8 mouse cellular contexts compared by ENCODE assay signal in genomic region chr10:80116927-80117691, GRCm38 (mm10). TPM values are rescaled to one million over a fixed set of nuclear protein-coding genes. Genes with fewer than 3 reads are reported as not detected.
DNase-seq lines count a peak whose midpoint lies in the region; ATAC-seq and TF ChIP-seq lines count a peak whose summit lies in the region.

No protein-coding gene starts in this region.

- TF ChIP-seq CTCF in CH12.LX (conservative IDR thresholded peaks at IDR 0.05 in 1 of 2, IDR thresholded peaks at IDR 0.05 in 1 of 2; ENCODE audit: low read depth in 2 of 2, low read length in 2 of 2), result peak in 1 of 2 experiments; percentile 14; a peak in 1 of 4 replicates

- DNase-seq in CH12.LX (ENCODE audit: extremely low read depth), result peak; percentile 27
- DNase-seq in Muller cell, postnatal 12 days (ENCODE audit: inconsistent ontology term), result peak; percentile 56
- peak; percentile 76 to 77 for DNase-seq in heart, postnatal 10 days
- no peak for DNase-seq in limb, embryonic 14.5 days (ENCODE audit: low spot score)
- no peak for DNase-seq in ovary, postnatal 14 days (ENCODE audit: low spot score)
- no peak for DNase-seq in urinary bladder, adult 18-20 months (ENCODE audit: low spot score in 2 of 2)

- peak overlapping the region; percentile 93 for H3K9ac ChIP-seq in CH12.LX (ENCODE audit: insufficient read depth, low read depth)
- peak overlapping the region; percentile 78 for H3K9ac ChIP-seq in limb, embryonic 14.5 days (ENCODE audit: low read depth, low read length, severe bottlenecking)
- H3K9ac ChIP-seq in midbrain, embryonic 15.5 days, result peak overlapping the region; percentile 82

- peak overlapping the region; percentile 83 for H3K4me2 ChIP-seq in CH12.LX (ENCODE audit: insufficient read depth, low read depth, poor library complexity, severe bottlenecking)
- peak overlapping the region; percentile 95 for H3K4me2 ChIP-seq in limb, embryonic 14.5 days (replicated peaks; ENCODE audit: low read depth, low read length, severe bottlenecking)
- peak overlapping the region; percentile 92 for H3K4me2 ChIP-seq in midbrain, embryonic 15.5 days

- TF ChIP-seq EP300 in CH12.LX (IDR thresholded peaks at IDR 0.05; ENCODE audit: low read length), result no peak

- H3K79me2 ChIP-seq in CH12.LX (replicated peaks; ENCODE audit: control insufficient read depth, extremely low read depth, insufficient read depth, poor library complexity, severe bottlenecking), result peaks cover 63% of the 10 kb centered on the region

- peak; percentile 36 for ATAC-seq in erythroid progenitor cell, adult 5-6 weeks (replicated peaks; ENCODE audit: low FRiP score, poor library complexity, severe bottlenecking)
- ATAC-seq in limb, embryonic 14.5 days (ENCODE audit: low FRiP score, low read depth), result no peak
- ATAC-seq in midbrain, embryonic 15.5 days (replicated peaks), result no peak

- no peak for TF ChIP-seq RAD21 in CH12.LX (IDR thresholded peaks at IDR 0.05; ENCODE audit: low read depth, low read length)

- peak overlapping the region; percentile 85 to 93 (median 90) for H3K4me3 ChIP-seq in CH12.LX (replicated peaks in 1 of 3; ENCODE audit: low read depth in 2 of 3, low read length in 2 of 3, poor library complexity in 1 of 3)
- H3K4me3 ChIP-seq in limb, embryonic 14.5 days (replicated peaks; ENCODE audit: low read length), result peak overlapping the region; percentile 90
- H3K4me3 ChIP-seq in midbrain, embryonic 15.5 days, result peak overlapping the region; percentile 86

- WGBS in limb, embryonic 14.5 days, result 4% methylated on average over 30 of the region's 30 CpGs
- WGBS in midbrain, embryonic 15.5 days, result 6% methylated on average over 30 of the region's 30 CpGs

- H3K9me3 ChIP-seq in CH12.LX (replicated peaks; ENCODE audit: low read length), result no peaks in the 10 kb centered on the region
- no peaks in the 10 kb centered on the region for H3K9me3 ChIP-seq in limb, embryonic 14.5 days (ENCODE audit: control insufficient read depth, low read length)
- H3K9me3 ChIP-seq in midbrain, embryonic 15.5 days, result no peaks in the 10 kb centered on the region

- no peak for TF ChIP-seq POLR2A in CH12.LX (IDR thresholded peaks at IDR 0.05; ENCODE audit: low read depth, low read length)
- TF ChIP-seq POLR2A in limb, embryonic 14.5 days (IDR thresholded peaks at IDR 0.05; ENCODE audit: borderline replicate concordance, extremely low read depth, insufficient read depth, insufficient read length), result no peak

- in situ Hi-C loops in CH12.LX (cut with MboI; ENCODE audit: low pct_ligation_motif_present, low pct_unique_long_range_greater_than_20kb, low sequenced_read_pairs), result no loop called here

- H3K27ac ChIP-seq in CH12.LX (ENCODE audit: insufficient read depth, low read depth), result no peak overlapping the region
- 0 out of 2 replicates have a peak overlapping the region, but pooled peaks have one; percentile 55 for H3K27ac ChIP-seq in limb, embryonic 14.5 days (replicated peaks; ENCODE audit: low read depth, low read length)
- peak overlapping the region; percentile 13; the same call in 1 of the 2 replicates for H3K27ac ChIP-seq in midbrain, embryonic 15.5 days

- H3K27me3 ChIP-seq in CH12.LX (replicated peaks), result no peaks in the 10 kb centered on the region
- H3K27me3 ChIP-seq in limb, embryonic 14.5 days (ENCODE audit: control insufficient read depth, insufficient read depth, low read length), result no peaks in the 10 kb centered on the region
- H3K27me3 ChIP-seq in midbrain, embryonic 15.5 days (replicated peaks), result no peaks in the 10 kb centered on the region

- peaks cover 36 to 48% of the 10 kb centered on the region in 2 experiments for H3K36me3 ChIP-seq in CH12.LX (replicated peaks in 1 of 2; ENCODE audit: control insufficient read depth in 1 of 2, insufficient read depth in 1 of 2, low read length in 1 of 2)
- peaks cover 36% of the 10 kb centered on the region for H3K36me3 ChIP-seq in limb, embryonic 14.5 days (ENCODE audit: control insufficient read depth, insufficient read depth, low read length)
- 0 out of 2 replicates have a peak, but pooled peaks cover 6% of the 10 kb centered on the region for H3K36me3 ChIP-seq in midbrain, embryonic 15.5 days (replicated peaks)

- dilution Hi-C loops in CH12.LX (cut with MboI; ENCODE audit: extremely low pct_ligation_motif_present, extremely low pct_unique_long_range_greater_than_20kb, low sequenced_read_pairs), result no loop called here

- intact Hi-C loops in heart, postnatal 10 days (cut with DNase I), result loop anchor here (2.0 kb wide), 1 partner anchor 24 kb away; the partner anchor contains the start of gene Cbarp

- H3K4me1 ChIP-seq in CH12.LX (ENCODE audit: control insufficient read depth in 1 of 2, insufficient read depth in 2 of 2), result peaks cover 21 to 52% of the 10 kb centered on the region in 2 experiments
- H3K4me1 ChIP-seq in limb, embryonic 14.5 days (ENCODE audit: control insufficient read depth, insufficient read depth, low read length), result peaks cover 22% of the 10 kb centered on the region
- H3K4me1 ChIP-seq in midbrain, embryonic 15.5 days, result peaks cover 43% of the 10 kb centered on the region

TF ChIP-seq in CH12.LX, 34 proteins besides CTCF, POLR2A, EP300 and RAD21:
- TF ChIP-seq SMC3 (IDR thresholded peaks at IDR 0.05; ENCODE audit: low read depth, low read length) (0 out of 2 replicates have a peak, but pooled peaks have one; percentile 1), NRF1 (IDR thresholded peaks at IDR 0.05; ENCODE audit: low read depth, low read length) (peak; percentile 52), ETS1 (conservative IDR thresholded peaks at IDR 0.05; ENCODE audit: low read depth, low read length) (no peak), MXI1 (IDR thresholded peaks at IDR 0.05; ENCODE audit: low read depth, low read length) (0 out of 2 replicates have a peak, but pooled peaks have one; percentile 11)

RNA-seq across cellular contexts. Expression of gene Stk11, which starts 1.5 kb away (rescaled TPM):
- 64.8 and 65.9 TPM in 2 replicates for total RNA-seq in CH12.LX (2012; rRNA removed)
- total RNA-seq in CH12.LX (2014; rRNA removed), result 47.4 and 48.5 TPM in 2 replicates
- 93.4 and 94.9 TPM in 2 replicates for polyA plus RNA-seq in CH12.LX (2012; ENCODE audit: insufficient read length, low read depth)
- total RNA-seq in erythroid progenitor cell, adult 5-6 weeks (2015; ENCODE audit: low replicate concordance), result 224 and 296 TPM in 2 replicates
- total RNA-seq in erythroid progenitor cell, adult 5-6 weeks (2017; ENCODE audit: low replicate concordance), result 440 and 520 TPM in 2 replicates
- 100 to 1,000 TPM; 110 to 112 TPM for total RNA-seq in heart, postnatal 10 days (2021)
- 133 and 147 TPM in 2 replicates for polyA plus RNA-seq in limb, embryonic 14.5 days (2012; rRNA removed)
- polyA plus RNA-seq in limb, embryonic 14.5 days (2014; fragmentation: Nextera tagmentation; extraction: Ambion mirVana), result 30.1 and 32.4 TPM in 2 replicates
- polyA plus RNA-seq in midbrain, embryonic 15.5 days (2015; fragmentation: Nextera tagmentation; extraction: Ambion mirVana), result 19.6 and 20.5 TPM in 2 replicates

RNA-seq across cellular contexts. Expression of gene Sbno2, which starts 11.7 kb away (rescaled TPM):
- total RNA-seq in CH12.LX (2012; rRNA removed) (20.7 and 22.6 TPM in 2 replicates), CH12.LX (2014; rRNA removed) (9.0 and 9.7 TPM in 2 replicates)
- 21.1 and 24.2 TPM in 2 replicates for polyA plus RNA-seq in CH12.LX (2012; ENCODE audit: insufficient read length, low read depth)
- 19.5 and 21.8 TPM in 2 replicates for total RNA-seq in erythroid progenitor cell, adult 5-6 weeks (2015; ENCODE audit: low replicate concordance)
- total RNA-seq in erythroid progenitor cell, adult 5-6 weeks (2017; ENCODE audit: low replicate concordance), result 34.3 and 36.1 TPM in 2 replicates
- 10 to 100 TPM; 15.1 to 17.6 TPM for total RNA-seq in heart, postnatal 10 days (2021)
- 24.9 and 29.5 TPM in 2 replicates for polyA plus RNA-seq in limb, embryonic 14.5 days (2012; rRNA removed)
- 15.3 and 16.8 TPM in 2 replicates for polyA plus RNA-seq in limb, embryonic 14.5 days (2014; fragmentation: Nextera tagmentation; extraction: Ambion mirVana)
- polyA plus RNA-seq in midbrain, embryonic 15.5 days (2015; fragmentation: Nextera tagmentation; extraction: Ambion mirVana), result 13.8 and 16.8 TPM in 2 replicates

RNA-seq across cellular contexts. Expression of gene Atp5d, which starts 21.3 kb away (rescaled TPM):
- total RNA-seq in CH12.LX (2012; rRNA removed) (270 and 326 TPM in 2 replicates), CH12.LX (2014; rRNA removed) (85.8 and 106 TPM in 2 replicates)
- polyA plus RNA-seq in CH12.LX (2012; ENCODE audit: insufficient read length, low read depth), result 306 and 352 TPM in 2 replicates
- total RNA-seq in erythroid progenitor cell, adult 5-6 weeks (2015; ENCODE audit: low replicate concordance), result 89.3 and 94.8 TPM in 2 replicates
- total RNA-seq in erythroid progenitor cell, adult 5-6 weeks (2017; ENCODE audit: low replicate concordance), result 19.4 and 39.9 TPM in 2 replicates
- total RNA-seq in heart, postnatal 10 days (2021), result 1,000 to 10,000 TPM; 1,058 to 1,125 TPM
- polyA plus RNA-seq in limb, embryonic 14.5 days (2012; rRNA removed), result 449 and 577 TPM in 2 replicates
- polyA plus RNA-seq in limb, embryonic 14.5 days (2014; fragmentation: Nextera tagmentation; extraction: Ambion mirVana), result 477 TPM in 2 replicates
- 444 and 468 TPM in 2 replicates for polyA plus RNA-seq in midbrain, embryonic 15.5 days (2015; fragmentation: Nextera tagmentation; extraction: Ambion mirVana)

RNA-seq across cellular contexts. Expression of gene Cbarp, which starts 23.5 kb away (rescaled TPM):
- total RNA-seq in CH12.LX (2012; rRNA removed) (2.3 and 2.6 TPM in 2 replicates), CH12.LX (2014; rRNA removed) (0.09 and 0.19 TPM in 2 replicates)
- polyA plus RNA-seq in CH12.LX (2012; ENCODE audit: insufficient read length, low read depth), result 1.7 and 2.4 TPM in 2 replicates
- not detected in 2 replicates for total RNA-seq in erythroid progenitor cell, adult 5-6 weeks (2015; ENCODE audit: low replicate concordance)
- not detected in 2 replicates for total RNA-seq in erythroid progenitor cell, adult 5-6 weeks (2017; ENCODE audit: low replicate concordance)
- total RNA-seq in heart, postnatal 10 days (2021), result 1 to 10 TPM; 3.2 to 4.1 TPM
- 28.9 and 36.0 TPM in 2 replicates for polyA plus RNA-seq in limb, embryonic 14.5 days (2012; rRNA removed)
- 7.5 and 9.3 TPM in 2 replicates for polyA plus RNA-seq in limb, embryonic 14.5 days (2014; fragmentation: Nextera tagmentation; extraction: Ambion mirVana)
- 65.7 and 66.9 TPM in 2 replicates for polyA plus RNA-seq in midbrain, embryonic 15.5 days (2015; fragmentation: Nextera tagmentation; extraction: Ambion mirVana)

RNA-seq across cellular contexts. Expression of gene Midn, which starts 31.0 kb away (rescaled TPM):
- total RNA-seq in CH12.LX (2012; rRNA removed) (11.6 and 16.2 TPM in 2 replicates), CH12.LX (2014; rRNA removed) (3.9 and 4.7 TPM in 2 replicates)
- 25.2 and 33.2 TPM in 2 replicates for polyA plus RNA-seq in CH12.LX (2012; ENCODE audit: insufficient read length, low read depth)
- 20.1 and 23.8 TPM in 2 replicates for total RNA-seq in erythroid progenitor cell, adult 5-6 weeks (2015; ENCODE audit: low replicate concordance)
- total RNA-seq in erythroid progenitor cell, adult 5-6 weeks (2017; ENCODE audit: low replicate concordance), result 12.5 and 18.2 TPM in 2 replicates
- total RNA-seq in heart, postnatal 10 days (2021), result 100 to 1,000 TPM; 132 to 190 TPM
- polyA plus RNA-seq in limb, embryonic 14.5 days (2012; rRNA removed), result 108 and 161 TPM in 2 replicates
- polyA plus RNA-seq in limb, embryonic 14.5 days (2014; fragmentation: Nextera tagmentation; extraction: Ambion mirVana), result 33.4 and 39.6 TPM in 2 replicates
- polyA plus RNA-seq in midbrain, embryonic 15.5 days (2015; fragmentation: Nextera tagmentation; extraction: Ambion mirVana), result 29.5 and 29.9 TPM in 2 replicates

Comparison
In these comparisons a context has a peak if more than half of its experiments do, and no peak if none do; other contexts are left out.
1. DNase-seq: peak in CH12.LX (single experiment), Muller cell, postnatal 12 days (single experiment) and heart, postnatal 10 days (2 of 2); none in limb, embryonic 14.5 days (single experiment), ovary, postnatal 14 days (single experiment) and urinary bladder, adult 18-20 months (0 of 2).
2. Peak in every context shown above with its lines, with median percentiles within 50 percentile points of each other: H3K4me2 ChIP-seq, H3K4me3 ChIP-seq and H3K9ac ChIP-seq.